Mouse (Mus musculus): ENCODE results near the gene Pgpep1. TPM values are rescaled to one million over a fixed set of nuclear protein-coding genes. Genes with fewer than 3 reads are reported as not detected.

Pgpep1 gene
- total RNA-seq, 1 experiment: 21.4 TPM

- Histone ChIP-seq H3K36me3 (ENCODE audit: control insufficient read depth, insufficient read depth, low read length, poor library complexity, severe bottlenecking) (no peaks in the 10 kb centered on the region), H3K4me1 (ENCODE audit: control insufficient read depth in 2 of 2, insufficient read depth in 2 of 2, low read length in 2 of 2, poor library complexity in 1 of 2) (peaks cover 0 to 24% of the 10 kb centered on the region in 2 experiments; a peak in 2 of 4 replicates), H3K9me3 (ENCODE audit: control insufficient read depth, insufficient read depth, low read depth, low read length) (no peaks in the 10 kb centered on the region), H3K27ac (ENCODE audit: insufficient read depth, low read depth, low read length, poor library complexity, severe bottlenecking) (peak overlapping the region; percentile 88), H3K9ac (ENCODE audit: insufficient read depth, low read depth, low read length, poor library complexity, severe bottlenecking) (peak overlapping the region; percentile 99), H3K4me3 (ENCODE audit: insufficient read depth in 1 of 2, low read depth in 1 of 2, low read length in 2 of 2, poor library complexity in 1 of 2, severe bottlenecking in 1 of 2) (peak overlapping the region; percentile 78 to 99)
- in situ Hi-C loops (cut with MboI; ENCODE audit: low sequenced_read_pairs in 2 of 2, unreplicated experiment in 2 of 2): no loop called here
- no peak for TF ChIP-seq MAFK (IDR thresholded peaks at IDR 0.05; ENCODE audit: insufficient read depth, low read depth, low read length)
- peak; percentile 95 for TF ChIP-seq CHD2 (IDR thresholded peaks at IDR 0.05; ENCODE audit: low read depth, low read length)
- TF ChIP-seq ZNF384 (IDR thresholded peaks at IDR 0.05; ENCODE audit: low read depth, low read length): no peak
- peak; percentile 47; the same call in 1 of the 2 replicates for TF ChIP-seq HCFC1 (IDR thresholded peaks at IDR 0.05; ENCODE audit: borderline replicate concordance, insufficient read depth, low read length)
- 0 out of 2 replicates have a peak, but pooled peaks have one; percentile 11 for TF ChIP-seq ZC3H11A (IDR thresholded peaks at IDR 0.05; ENCODE audit: borderline replicate concordance, low read depth, low read length)
- no peak for DNase-seq (ENCODE audit: low read depth, low spot score)
Observed at GRCm38 (mm10) chr8:70607898-70608748, 52.1 kb downstream of the Pgpep1 start.

GRCm38 (mm10) chr8:70607603-70607897, 52.6 kb downstream of the Pgpep1 start:
- peak overlapping the region; percentile 99 for H3K9ac ChIP-seq (ENCODE audit: insufficient read depth, low read depth, low read length, poor library complexity, severe bottlenecking)
- no peak for TF ChIP-seq HCFC1 (IDR thresholded peaks at IDR 0.05; ENCODE audit: borderline replicate concordance, insufficient read depth, low read length)
- no peak for TF ChIP-seq MAFK (IDR thresholded peaks at IDR 0.05; ENCODE audit: insufficient read depth, low read depth, low read length)
- no peak for TF ChIP-seq ZC3H11A (IDR thresholded peaks at IDR 0.05; ENCODE audit: borderline replicate concordance, low read depth, low read length)
- no peak for TF ChIP-seq ZNF384 (IDR thresholded peaks at IDR 0.05; ENCODE audit: low read depth, low read length)
- no peak for TF ChIP-seq CHD2 (IDR thresholded peaks at IDR 0.05; ENCODE audit: low read depth, low read length)
- in situ Hi-C loops (cut with MboI; ENCODE audit: low sequenced_read_pairs in 2 of 2, unreplicated experiment in 2 of 2): no loop called here
- no peak for DNase-seq (ENCODE audit: low read depth, low spot score)
- no peaks in the 10 kb centered on the region for H3K36me3 ChIP-seq (ENCODE audit: control insufficient read depth, insufficient read depth, low read length, poor library complexity, severe bottlenecking)
- peaks cover 0 to 29% of the 10 kb centered on the region in 2 experiments; a peak in 2 of 4 replicates for H3K4me1 ChIP-seq (ENCODE audit: control insufficient read depth in 2 of 2, insufficient read depth in 2 of 2, low read length in 2 of 2, poor library complexity in 1 of 2)
- H3K27ac ChIP-seq (ENCODE audit: insufficient read depth, low read depth, low read length, poor library complexity, severe bottlenecking): peak overlapping the region; percentile 88; the same call in 1 of the 2 replicates
- peak overlapping the region; percentile 78 to 99 for H3K4me3 ChIP-seq (ENCODE audit: insufficient read depth in 1 of 2, low read depth in 1 of 2, low read length in 2 of 2, poor library complexity in 1 of 2, severe bottlenecking in 1 of 2)
- H3K9me3 ChIP-seq (ENCODE audit: control insufficient read depth, insufficient read depth, low read depth, low read length): no peaks in the 10 kb centered on the region

GRCm38 (mm10) chr8:70606780-70607602, 53.2 kb downstream of the Pgpep1 start:
- Histone ChIP-seq H3K27ac (ENCODE audit: insufficient read depth, low read depth, low read length, poor library complexity, severe bottlenecking) (no peak overlapping the region), H3K9ac (ENCODE audit: insufficient read depth, low read depth, low read length, poor library complexity, severe bottlenecking) (peak overlapping the region; percentile 99), H3K9me3 (ENCODE audit: control insufficient read depth, insufficient read depth, low read depth, low read length) (no peaks in the 10 kb centered on the region), H3K4me3 (ENCODE audit: insufficient read depth in 1 of 2, low read depth in 1 of 2, low read length in 2 of 2, poor library complexity in 1 of 2, severe bottlenecking in 1 of 2) (peak overlapping the region; percentile 78 to 99), H3K4me1 (ENCODE audit: control insufficient read depth in 2 of 2, insufficient read depth in 2 of 2, low read length in 2 of 2, poor library complexity in 1 of 2) (peaks cover 0 to 34% of the 10 kb centered on the region in 2 experiments; a peak in 2 of 4 replicates), H3K36me3 (ENCODE audit: control insufficient read depth, insufficient read depth, low read length, poor library complexity, severe bottlenecking) (peaks cover 4% of the 10 kb centered on the region; the same call in 1 of the 2 replicates)
- TF ChIP-seq ZNF384 (IDR thresholded peaks at IDR 0.05; ENCODE audit: low read depth, low read length): no peak
- no peak for TF ChIP-seq CHD2 (IDR thresholded peaks at IDR 0.05; ENCODE audit: low read depth, low read length)
- no peak for TF ChIP-seq ZC3H11A (IDR thresholded peaks at IDR 0.05; ENCODE audit: borderline replicate concordance, low read depth, low read length)
- no peak for TF ChIP-seq MAFK (IDR thresholded peaks at IDR 0.05; ENCODE audit: insufficient read depth, low read depth, low read length)
- TF ChIP-seq HCFC1 (IDR thresholded peaks at IDR 0.05; ENCODE audit: borderline replicate concordance, insufficient read depth, low read length): no peak
- no peak for DNase-seq (ENCODE audit: low read depth, low spot score)
- in situ Hi-C loops (cut with MboI; ENCODE audit: low sequenced_read_pairs in 2 of 2, unreplicated experiment in 2 of 2): no loop called here

DNA sequence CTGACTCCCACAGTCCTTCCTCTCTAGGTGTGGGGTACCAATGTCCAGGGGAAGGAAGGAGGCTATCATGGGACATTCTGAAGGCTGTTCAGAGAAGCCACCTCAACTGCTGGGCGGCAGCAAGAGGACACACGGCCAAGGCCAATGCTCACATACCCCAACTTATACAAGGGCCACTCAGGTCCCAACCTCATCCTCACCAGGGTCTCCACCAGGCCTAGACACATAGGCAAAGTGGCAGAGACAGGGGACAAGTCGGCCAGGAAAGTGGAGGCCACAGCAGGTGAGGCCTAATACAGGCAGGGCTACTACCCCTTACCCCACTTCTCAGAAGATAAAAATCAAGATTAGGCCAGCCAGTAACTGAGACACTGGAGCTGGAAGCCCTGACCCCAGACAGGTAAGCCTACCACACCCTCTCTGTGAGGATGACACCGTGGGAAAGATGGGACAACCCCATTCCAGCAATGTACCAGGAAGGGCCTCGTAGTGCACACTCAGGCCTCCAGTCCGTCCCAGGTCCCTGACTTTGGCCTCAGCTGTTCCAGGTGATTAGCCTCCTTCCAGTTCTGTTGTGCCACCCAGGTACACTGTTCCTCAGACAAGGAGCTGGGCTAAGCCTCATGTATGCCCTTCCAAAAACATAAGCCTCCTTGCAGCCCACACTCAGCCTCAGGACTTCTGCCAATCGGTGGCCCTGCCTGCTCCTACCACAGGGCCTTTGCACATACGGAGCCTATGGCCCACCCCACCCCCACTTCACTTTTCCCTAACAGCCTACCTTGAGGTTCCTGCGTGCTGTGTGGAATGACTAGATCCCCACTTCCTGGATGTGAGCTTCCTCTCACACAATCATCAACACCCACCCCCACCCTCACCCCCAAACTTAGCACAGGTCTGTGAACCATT, 54.1 kb downstream of the Pgpep1 start:
- H3K9ac ChIP-seq (ENCODE audit: insufficient read depth, low read depth, low read length, poor library complexity, severe bottlenecking): no peak overlapping the region
- no peak overlapping the region for H3K4me3 ChIP-seq (ENCODE audit: insufficient read depth in 1 of 2, low read depth in 1 of 2, low read length in 2 of 2, poor library complexity in 1 of 2, severe bottlenecking in 1 of 2)
- H3K9me3 ChIP-seq (ENCODE audit: control insufficient read depth, insufficient read depth, low read depth, low read length): no peaks in the 10 kb centered on the region
- no peak for DNase-seq (ENCODE audit: low read depth, low spot score)
- in situ Hi-C loops (cut with MboI; ENCODE audit: low sequenced_read_pairs in 2 of 2, unreplicated experiment in 2 of 2): no loop called here
- TF ChIP-seq MAFK (IDR thresholded peaks at IDR 0.05; ENCODE audit: insufficient read depth, low read depth, low read length) (no peak), CHD2 (IDR thresholded peaks at IDR 0.05; ENCODE audit: low read depth, low read length) (no peak), ZNF384 (IDR thresholded peaks at IDR 0.05; ENCODE audit: low read depth, low read length) (no peak), ZC3H11A (IDR thresholded peaks at IDR 0.05; ENCODE audit: borderline replicate concordance, low read depth, low read length) (no peak), HCFC1 (IDR thresholded peaks at IDR 0.05; ENCODE audit: borderline replicate concordance, insufficient read depth, low read length) (no peak)
- peaks cover 0 to 34% of the 10 kb centered on the region in 2 experiments; a peak in 2 of 4 replicates for H3K4me1 ChIP-seq (ENCODE audit: control insufficient read depth in 2 of 2, insufficient read depth in 2 of 2, low read length in 2 of 2, poor library complexity in 1 of 2)
- no peak overlapping the region for H3K27ac ChIP-seq (ENCODE audit: insufficient read depth, low read depth, low read length, poor library complexity, severe bottlenecking)
- H3K36me3 ChIP-seq (ENCODE audit: control insufficient read depth, insufficient read depth, low read length, poor library complexity, severe bottlenecking): peaks cover 4% of the 10 kb centered on the region; the same call in 1 of the 2 replicates

Measured in ES-E14 (cell line).